Mouse (Mus musculus): ENCODE data around the gene Tcp11. TPM values are rescaled to one million over a fixed set of nuclear protein-coding genes. Genes with fewer than 3 reads are reported as not detected.

Tcp11 gene
- polyA plus RNA-seq, 1 experiment from 2014 or later = 0.15 TPM

DNA sequence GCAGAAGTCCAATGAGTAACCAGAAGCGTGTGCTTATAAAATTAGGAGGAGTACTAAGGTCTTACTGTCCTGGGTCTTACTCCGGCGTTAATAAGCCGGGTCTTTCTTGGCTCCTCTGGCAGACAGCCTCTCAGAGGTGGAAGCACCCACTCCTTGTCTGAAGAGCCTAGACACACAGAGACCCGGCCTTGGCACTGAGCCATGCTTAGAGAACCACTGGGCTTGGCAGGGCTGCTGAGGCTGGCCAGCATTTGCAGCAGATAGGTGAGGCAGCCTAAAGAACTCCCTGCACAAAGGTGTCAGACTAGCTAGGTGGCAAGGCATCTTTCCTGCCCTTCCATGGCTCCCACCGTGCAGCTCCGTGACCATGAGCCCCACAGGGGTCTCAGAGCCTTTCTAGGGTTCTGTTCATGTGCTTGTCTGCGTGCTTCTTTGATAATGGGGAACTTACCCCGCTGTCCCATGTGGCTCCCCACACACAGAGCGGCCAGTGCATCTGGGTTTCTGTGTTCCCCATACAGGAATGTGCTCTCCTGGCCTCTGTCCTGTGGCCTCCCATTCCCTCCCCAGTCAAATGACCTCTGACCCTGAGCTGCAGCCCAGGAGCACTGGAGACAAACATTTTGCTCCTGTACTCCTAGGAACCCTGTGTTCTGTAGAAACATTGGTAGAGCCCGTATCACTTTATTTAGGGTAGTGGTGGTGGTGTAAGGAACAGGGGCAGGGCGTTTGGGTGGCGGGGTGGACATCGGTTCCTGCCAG, 54.1 kb downstream of the Tcp11 start:
- H3K36me3 ChIP-seq = 0 out of 2 replicates have a peak, but pooled peaks cover 6% of the 10 kb centered on the region
- ATAC-seq (ENCODE audit: low read depth) (peak; percentile 30; the same call in 1 of the 2 replicates), DNase-seq (no peak)
- 67% methylated on average over 14 of the region's 14 CpGs for WGBS (ENCODE audit: insufficient replicate concordance)
- H3K4me3 ChIP-seq (replicated peaks) = no peak overlapping the region
- no peak overlapping the region for H3K4me2 ChIP-seq
- H3K27ac ChIP-seq = peak overlapping the region; percentile 53
- H3K9ac ChIP-seq = no peak overlapping the region
- peaks cover 63% of the 10 kb centered on the region for H3K4me1 ChIP-seq (replicated peaks)
- no peaks in the 10 kb centered on the region for H3K27me3 ChIP-seq
- no peaks in the 10 kb centered on the region for H3K9me3 ChIP-seq (replicated peaks)

DNA sequence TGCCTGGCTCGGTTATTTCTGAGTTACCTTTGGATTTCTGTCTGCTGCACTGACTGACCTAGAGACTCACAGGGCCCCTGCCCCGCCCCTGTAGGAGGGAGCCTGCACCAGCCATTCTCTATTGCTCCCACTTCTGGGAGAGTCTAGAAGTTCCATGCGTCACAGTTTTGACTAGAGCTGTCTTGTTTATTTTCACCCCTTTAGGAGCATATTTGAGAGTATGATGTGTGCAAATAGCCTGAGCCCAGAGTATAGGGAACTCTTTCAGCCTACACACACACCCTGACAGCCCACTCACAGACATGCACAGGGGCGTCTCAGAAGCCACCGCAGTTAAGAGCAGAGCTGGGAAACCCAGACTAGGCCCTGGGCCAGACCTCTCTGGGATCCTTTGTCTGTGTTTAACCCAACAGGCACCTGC, 54.9 kb downstream of the Tcp11 start:
- peak overlapping the region; percentile 53 for H3K27ac ChIP-seq
- H3K36me3 ChIP-seq = 0 out of 2 replicates have a peak, but pooled peaks cover 6% of the 10 kb centered on the region
- no peak overlapping the region for H3K9ac ChIP-seq
- H3K9me3 ChIP-seq (replicated peaks) = no peaks in the 10 kb centered on the region
- H3K27me3 ChIP-seq = no peaks in the 10 kb centered on the region
- H3K4me3 ChIP-seq (replicated peaks) = no peak overlapping the region
- DNase-seq (no peak), ATAC-seq (ENCODE audit: low read depth) (no peak)
- WGBS (ENCODE audit: insufficient replicate concordance) = 61% methylated on average over 5 of the region's 5 CpGs
- peaks cover 60% of the 10 kb centered on the region for H3K4me1 ChIP-seq (replicated peaks)
- no peak overlapping the region for H3K4me2 ChIP-seq

DNA sequence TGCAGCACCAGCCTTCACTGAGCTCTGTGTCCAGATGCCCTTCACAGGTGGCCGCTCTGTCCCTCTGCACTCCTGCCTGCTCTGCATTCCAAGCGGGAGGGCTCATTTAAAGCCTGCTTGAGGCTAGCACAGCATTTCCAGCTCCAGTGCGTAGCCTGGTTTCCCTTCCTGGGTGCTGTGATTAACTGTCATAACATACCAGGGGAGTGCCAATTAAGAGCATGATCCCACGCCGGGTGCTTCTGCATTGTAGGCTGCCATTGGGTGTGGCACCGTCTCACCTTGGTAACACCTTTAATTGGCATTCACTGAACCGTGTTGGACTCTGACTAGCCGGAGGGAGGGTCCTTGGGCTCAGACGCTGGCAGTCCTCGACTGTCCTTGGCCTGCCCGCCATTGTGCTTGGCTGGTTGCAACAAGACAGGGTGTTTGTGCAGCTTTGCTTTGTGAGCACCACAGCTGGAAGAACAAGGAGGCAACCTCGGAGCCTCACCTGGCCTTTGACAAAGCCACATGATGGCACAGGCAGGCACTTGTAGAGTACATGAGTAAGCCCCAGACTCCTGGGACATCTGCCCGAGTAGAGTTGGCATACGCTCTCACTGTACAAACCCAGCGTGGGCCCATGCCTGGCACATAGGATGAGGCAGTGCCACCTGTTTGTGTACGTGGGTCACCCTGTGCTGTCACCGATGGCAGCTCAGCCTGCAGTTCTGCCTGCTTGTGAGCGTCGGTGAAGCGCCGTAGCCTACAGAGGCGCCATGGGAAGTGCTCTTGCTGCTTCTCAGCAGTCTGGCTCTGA, 57.4 kb downstream of the Tcp11 start:
- Histone ChIP-seq H3K9ac (no peak overlapping the region), H3K4me3 (replicated peaks) (no peak overlapping the region), H3K27me3 (no peaks in the 10 kb centered on the region), H3K4me1 (replicated peaks) (peaks cover 57% of the 10 kb centered on the region), H3K27ac (no peak overlapping the region), H3K36me3 (0 out of 2 replicates have a peak, but pooled peaks cover 3% of the 10 kb centered on the region), H3K4me2 (no peak overlapping the region), H3K9me3 (replicated peaks) (no peaks in the 10 kb centered on the region)
- DNase-seq (no peak), ATAC-seq (ENCODE audit: low read depth) (no peak)
- 84% methylated on average over 22 of the region's 22 CpGs for WGBS (ENCODE audit: insufficient replicate concordance)

DNA sequence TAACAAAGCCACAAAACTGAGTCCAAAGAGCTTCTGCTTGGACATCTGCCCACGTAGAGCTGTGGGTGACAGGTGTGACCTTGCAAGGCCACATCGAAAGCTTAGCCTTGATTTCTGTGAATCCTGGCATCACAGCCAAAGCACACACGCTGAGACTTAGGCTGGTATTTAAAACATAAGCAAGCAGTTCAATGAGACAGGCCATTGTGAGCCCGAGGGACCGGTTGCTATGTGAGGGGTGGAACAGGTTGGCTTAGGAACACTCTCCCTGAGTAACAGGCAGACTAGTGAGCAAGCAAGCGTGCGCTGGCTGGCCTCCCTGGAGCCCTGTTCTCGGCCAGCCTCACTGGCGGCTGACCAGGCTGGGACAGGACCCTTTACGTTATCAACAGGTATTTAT, 58.5 kb downstream of the Tcp11 start:
- H3K4me1 ChIP-seq (replicated peaks) = peaks cover 59% of the 10 kb centered on the region
- no peaks in the 10 kb centered on the region for H3K36me3 ChIP-seq
- WGBS (ENCODE audit: insufficient replicate concordance) = 74% methylated on average over 10 of the region's 10 CpGs
- ATAC-seq (ENCODE audit: low read depth) = no peak
- DNase-seq = no peak
- H3K9ac ChIP-seq = no peak overlapping the region
- no peaks in the 10 kb centered on the region for H3K27me3 ChIP-seq
- H3K4me3 ChIP-seq (replicated peaks) = no peak overlapping the region
- H3K9me3 ChIP-seq (replicated peaks) = no peaks in the 10 kb centered on the region
- H3K4me2 ChIP-seq = no peak overlapping the region
- no peak overlapping the region for H3K27ac ChIP-seq

DNA sequence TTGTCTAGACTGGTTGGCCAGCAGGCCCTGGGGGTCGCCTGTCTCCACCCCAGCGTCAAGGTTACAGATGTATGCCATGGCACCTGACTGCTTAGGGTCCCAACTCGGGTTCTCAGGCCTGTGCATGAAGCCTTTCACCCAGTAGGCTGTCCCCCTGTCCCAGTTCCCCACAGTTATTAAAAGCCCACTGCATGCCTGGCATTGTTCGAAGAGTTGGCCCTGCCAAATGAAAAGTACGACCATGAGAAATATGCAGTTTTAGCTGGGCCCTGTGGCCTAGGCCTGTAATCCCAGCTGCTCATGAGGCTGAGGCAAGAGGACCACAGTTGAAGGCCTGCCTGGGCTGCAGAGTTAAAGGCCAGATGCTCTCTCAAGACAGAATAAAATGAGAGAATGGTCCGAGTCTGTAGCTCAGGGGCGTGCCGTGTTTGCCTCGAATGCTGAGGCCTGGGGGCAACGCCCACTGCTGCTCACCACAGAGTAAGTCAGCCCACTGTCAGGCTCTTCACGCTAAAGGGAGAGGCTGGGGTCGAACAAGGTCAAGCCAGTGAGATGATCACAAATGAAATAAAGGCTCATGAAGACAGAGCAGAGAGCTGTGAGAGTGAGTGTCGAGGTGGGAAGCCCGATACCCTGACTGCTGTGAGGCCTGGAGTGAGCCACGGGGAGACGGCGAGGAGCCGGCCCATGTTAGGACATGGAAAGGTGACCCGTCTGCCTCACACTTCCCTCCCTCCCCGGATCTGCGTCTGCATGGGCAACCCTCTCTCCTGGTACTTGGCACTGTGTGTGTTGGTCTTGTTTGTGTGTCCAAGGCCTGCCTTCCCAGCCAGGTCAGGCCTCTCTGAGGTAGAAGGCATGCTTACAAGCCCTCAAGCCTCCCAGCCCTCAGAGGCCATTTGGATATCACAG, 60.4 kb downstream of the Tcp11 start:
- ATAC-seq (ENCODE audit: low read depth) = no peak
- Histone ChIP-seq H3K27ac (no peak overlapping the region), H3K4me1 (replicated peaks) (peaks cover 59% of the 10 kb centered on the region), H3K36me3 (no peaks in the 10 kb centered on the region), H3K27me3 (no peaks in the 10 kb centered on the region), H3K9ac (no peak overlapping the region), H3K9me3 (replicated peaks) (no peaks in the 10 kb centered on the region), H3K4me3 (replicated peaks) (no peak overlapping the region), H3K4me2 (no peak overlapping the region)
- WGBS (ENCODE audit: insufficient replicate concordance) = 67% methylated on average over 21 of the region's 21 CpGs
- no peak for DNase-seq

DNA sequence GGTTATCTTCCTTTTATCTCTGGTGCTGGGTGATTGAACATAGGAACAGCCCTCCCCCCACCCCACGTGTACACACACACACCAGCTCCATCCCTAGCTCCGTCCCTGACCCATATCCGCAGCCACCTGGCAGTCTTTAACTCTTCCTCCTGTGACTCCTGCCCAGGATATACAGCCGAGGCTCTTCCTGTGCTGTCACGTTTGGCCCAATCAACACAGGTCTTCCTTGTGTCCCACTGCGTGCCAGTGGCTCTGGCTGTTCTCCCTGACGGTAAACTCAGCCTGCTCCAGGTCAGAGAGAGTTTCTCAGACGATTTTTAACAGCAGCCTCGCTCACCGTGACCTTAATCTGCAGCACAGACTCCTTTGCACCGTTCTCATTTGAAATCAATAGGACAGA, 61.7 kb downstream of the Tcp11 start:
- ATAC-seq (ENCODE audit: low read depth) = no peak
- Histone ChIP-seq H3K36me3 (no peaks in the 10 kb centered on the region), H3K27me3 (no peaks in the 10 kb centered on the region), H3K4me3 (replicated peaks) (no peak overlapping the region), H3K4me2 (no peak overlapping the region), H3K9ac (no peak overlapping the region), H3K9me3 (replicated peaks) (no peaks in the 10 kb centered on the region), H3K27ac (no peak overlapping the region), H3K4me1 (replicated peaks) (peaks cover 64% of the 10 kb centered on the region)
- DNase-seq = no peak
- 64% methylated on average over 11 of the region's 11 CpGs for WGBS (ENCODE audit: insufficient replicate concordance)

DNA sequence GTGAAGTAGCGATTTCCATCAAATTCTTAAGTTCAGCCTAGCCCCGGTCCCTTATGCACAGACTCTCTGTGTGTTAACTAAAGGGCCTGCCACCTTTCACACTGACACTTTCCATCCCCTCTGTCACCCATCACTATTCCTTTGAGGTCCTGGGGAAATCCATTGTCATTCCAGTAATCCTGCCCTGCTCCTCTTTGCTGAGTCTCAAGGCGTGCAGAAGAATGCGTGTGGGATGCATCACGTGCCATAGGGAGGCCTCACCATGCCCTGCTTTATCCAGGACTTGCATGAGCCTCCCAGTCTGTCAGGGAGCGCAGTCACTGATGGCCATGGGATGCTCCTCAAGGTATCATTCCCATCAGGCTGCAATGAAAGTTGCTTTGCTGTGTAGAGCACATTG, 62.1 kb downstream of the Tcp11 start:
- H3K4me1 ChIP-seq (replicated peaks) = peaks cover 68% of the 10 kb centered on the region
- H3K36me3 ChIP-seq = no peaks in the 10 kb centered on the region
- DNase-seq (no peak), ATAC-seq (ENCODE audit: low read depth) (no peak)
- no peak overlapping the region for H3K4me2 ChIP-seq
- H3K27me3 ChIP-seq = no peaks in the 10 kb centered on the region
- 79% methylated on average over 6 of the region's 6 CpGs for WGBS (ENCODE audit: insufficient replicate concordance)
- no peaks in the 10 kb centered on the region for H3K9me3 ChIP-seq (replicated peaks)
- H3K4me3 ChIP-seq (replicated peaks) = no peak overlapping the region
- H3K9ac ChIP-seq = no peak overlapping the region
- H3K27ac ChIP-seq = no peak overlapping the region

Other genes starting within 250 kb of the Tcp11 start
- gene Snrpc, start 242.5 kb downstream of the Tcp11 start, polyA plus RNA-seq (2015; fragmentation: Nextera tagmentation; extraction: Ambion mirVana) = 182 and 183 TPM in 2 replicates
- 2.0 and 3.5 TPM in 2 replicates for gene Uhrf1bp1, start 224.2 kb downstream of the Tcp11 start, polyA plus RNA-seq (2015; fragmentation: Nextera tagmentation; extraction: Ambion mirVana)
- 3.1 and 4.0 TPM in 2 replicates for gene Anks1, start 171.3 kb downstream of the Tcp11 start, polyA plus RNA-seq (2015; fragmentation: Nextera tagmentation; extraction: Ambion mirVana)
- gene Taf11, start 170.8 kb downstream of the Tcp11 start, polyA plus RNA-seq (2015; fragmentation: Nextera tagmentation; extraction: Ambion mirVana) = 32.4 and 37.8 TPM in 2 replicates
- gene Scube3, start 61.5 kb upstream of the Tcp11 start, polyA plus RNA-seq (2015; fragmentation: Nextera tagmentation; extraction: Ambion mirVana) = 0.29 and 0.38 TPM in 2 replicates
- 5.6 and 5.9 TPM in 2 replicates for gene Zfp523, start 96.5 kb upstream of the Tcp11 start, polyA plus RNA-seq (2015; fragmentation: Nextera tagmentation; extraction: Ambion mirVana)
- 14.6 and 14.8 TPM in 2 replicates for gene Def6, start 127.1 kb upstream of the Tcp11 start, polyA plus RNA-seq (2015; fragmentation: Nextera tagmentation; extraction: Ambion mirVana)
- gene Ppard, start 152.1 kb upstream of the Tcp11 start, polyA plus RNA-seq (2015; fragmentation: Nextera tagmentation; extraction: Ambion mirVana) = 1.3 and 1.4 TPM in 2 replicates
- gene Fance, start 232.9 kb upstream of the Tcp11 start, polyA plus RNA-seq (2015; fragmentation: Nextera tagmentation; extraction: Ambion mirVana) = 11.3 and 13.5 TPM in 2 replicates
- gene Rpl10a, start 247.8 kb upstream of the Tcp11 start, polyA plus RNA-seq (2015; fragmentation: Nextera tagmentation; extraction: Ambion mirVana) = 372 and 464 TPM in 2 replicates

Data from liver, embryonic 13.5 days (tissue).